Mouse (Mus musculus): Measurements from ENCODE around the gene Olfr105-ps. TPM values are rescaled to one million over a fixed set of nuclear protein-coding genes. Genes with fewer than 3 reads are reported as not detected.

Olfr105-ps gene
- total RNA-seq (2021) = not detected

GRCm38 (mm10) chr17:37378733-37379132 lies at the start of gene Olfr105-ps:
Gene Olfr105-ps (plus strand): TSS chr17:37379033.
- no peak for DNase-seq
- intact Hi-C loops (cut with DNase I) = no loop called here

GRCm38 (mm10) chr17:37339598-37339997 lies 39.2 kb upstream of the Olfr105-ps start, which contains the start of gene Olfr103:
Gene Olfr103 (minus strand): TSS chr17:37339698.
- no peak for DNase-seq
- intact Hi-C loops (cut with DNase I) = no loop called here

DNA sequence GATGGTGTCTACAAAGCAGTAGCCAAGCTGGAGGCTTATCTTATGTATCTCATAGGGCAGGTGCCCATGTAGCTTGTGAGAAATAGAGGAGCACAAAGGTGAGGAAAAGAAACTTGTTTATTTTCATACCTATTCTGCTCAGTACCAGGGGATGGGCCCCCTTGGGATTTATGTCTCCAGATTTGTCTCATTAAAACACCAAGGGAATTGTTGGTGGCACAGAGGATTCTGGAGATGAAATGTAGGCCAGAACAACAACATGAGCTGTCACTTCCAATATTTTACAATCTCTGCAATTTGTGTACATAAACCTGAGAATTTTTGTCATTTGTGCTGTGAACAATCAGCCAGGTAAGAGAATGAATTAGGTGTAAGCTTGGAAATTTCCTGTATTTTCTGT lies 19.6 kb upstream of the Olfr105-ps start, which contains the start of gene Olfr104-ps:
Olfr104-ps (plus strand) TSS at position 301 of the 400 bp plus-strand sequence.
- intact Hi-C loops (cut with DNase I) = no loop called here
- no peak for DNase-seq

GRCm38 (mm10) chr17:37390093-37390492 lies 11.3 kb downstream of the Olfr105-ps start, which contains the start of gene Olfr106-ps:
Gene Olfr106-ps (plus strand): TSS chr17:37390393.
- DNase-seq = no peak
- intact Hi-C loops (cut with DNase I) = no loop called here

DNA sequence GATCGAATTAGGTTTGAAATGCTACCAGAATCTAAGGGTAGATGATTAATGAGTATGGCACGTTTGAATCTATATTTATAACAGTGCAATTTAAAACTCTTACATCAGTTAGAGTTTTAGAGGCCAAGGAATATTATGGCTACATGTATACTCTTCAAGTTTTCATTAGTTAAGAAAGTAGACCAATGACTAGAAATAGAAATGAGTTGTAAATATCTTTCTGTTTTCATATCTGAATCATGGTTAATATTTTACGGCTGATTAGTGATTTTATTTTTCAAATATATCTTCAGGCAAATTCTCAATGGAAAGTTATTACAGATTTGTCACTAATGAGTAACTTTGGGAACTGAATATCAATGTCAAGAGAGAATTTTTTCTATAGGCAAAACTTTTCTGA lies 20.1 kb downstream of the Olfr105-ps start, which contains the start of gene Olfr107:
Olfr107 (plus strand) TSS at position 301 of the 400 bp plus-strand sequence.
- no peak for DNase-seq
- intact Hi-C loops (cut with DNase I) = no loop called here

DNA sequence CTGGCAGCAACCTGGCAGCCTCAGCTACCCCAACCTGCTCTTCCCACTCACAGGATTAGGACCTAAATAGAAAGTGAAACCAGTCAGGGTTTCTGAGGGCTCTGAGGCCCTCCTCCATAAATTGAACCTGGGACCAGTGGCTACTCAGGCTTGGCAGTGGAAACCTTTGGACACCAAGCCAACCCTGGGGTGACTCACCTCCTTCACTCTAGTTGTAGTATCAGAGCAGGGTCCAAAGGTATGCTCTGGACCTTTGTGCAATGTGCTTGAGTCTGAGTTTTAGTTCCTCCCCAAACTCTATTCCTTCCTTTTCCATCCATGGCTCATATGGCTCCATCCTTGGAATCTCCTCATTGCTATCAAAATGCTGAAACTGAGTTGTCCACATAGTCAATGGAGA lies 34.5 kb downstream of the Olfr105-ps start:
- no peak for DNase-seq
- intact Hi-C loops (cut with DNase I) = no loop called here

Other genes with a start within 250 kb of the Olfr105-ps start
- gene Olfr93, start 217.5 kb upstream of the Olfr105-ps start, total RNA-seq (2021) = not detected
- gene Ubd, start 185.1 kb upstream of the Olfr105-ps start, total RNA-seq (2021) = not detected
- gene Olfr94, start 178.0 kb upstream of the Olfr105-ps start, total RNA-seq (2021) = not detected
- not detected for gene Olfr95, start 165.9 kb upstream of the Olfr105-ps start, total RNA-seq (2021)
- gene Olfr96, start 158.9 kb upstream of the Olfr105-ps start, total RNA-seq (2021) = not detected
- not detected for gene Olfr97, start 141.7 kb upstream of the Olfr105-ps start, total RNA-seq (2021)
- gene Olfr98, start 115.3 kb upstream of the Olfr105-ps start, total RNA-seq (2021) = not detected
- 1 to 10 TPM; 1.6 to 1.7 TPM for gene H2-M3, start 108.8 kb upstream of the Olfr105-ps start, total RNA-seq (2021)
- not detected for gene Olfr99, start 95.6 kb upstream of the Olfr105-ps start, total RNA-seq (2021)
- not detected for gene Olfr101, start 74.7 kb upstream of the Olfr105-ps start, total RNA-seq (2021)
- gene Olfr102, start 62.0 kb upstream of the Olfr105-ps start, total RNA-seq (2021) = not detected
- gene Olfr103, start 39.3 kb upstream of the Olfr105-ps start, total RNA-seq (2021) = not detected
- not detected for gene Olfr104-ps, start 19.5 kb upstream of the Olfr105-ps start, total RNA-seq (2021)
- gene Olfr106-ps, start 11.4 kb downstream of the Olfr105-ps start, total RNA-seq (2021) = not detected
- gene Olfr107, start 20.2 kb downstream of the Olfr105-ps start, total RNA-seq (2021) = not detected
- not detected for gene Olfr108, start 66.4 kb downstream of the Olfr105-ps start, total RNA-seq (2021)
- gene Olfr109, start 79.9 kb downstream of the Olfr105-ps start, total RNA-seq (2021) = not detected
- gene H2-M2, start 104.5 kb downstream of the Olfr105-ps start, total RNA-seq (2021) = not detected
- gene Olfr110, start 113.4 kb downstream of the Olfr105-ps start, total RNA-seq (2021) = not detected
- gene Olfr111, start 129.0 kb downstream of the Olfr105-ps start, total RNA-seq (2021) = under 1 TPM in 1 of 2 experiments, not detected in 1; 0.18 TPM
- gene Olfr112, start 190.4 kb downstream of the Olfr105-ps start, total RNA-seq (2021) = not detected
- not detected for gene Olfr113, start 198.6 kb downstream of the Olfr105-ps start, total RNA-seq (2021)
- gene Olfr114, start 213.7 kb downstream of the Olfr105-ps start, total RNA-seq (2021) = not detected
- gene Olfr115, start 248.1 kb downstream of the Olfr105-ps start, total RNA-seq (2021) = not detected
- gene Olfr116, start 248.2 kb downstream of the Olfr105-ps start, total RNA-seq (2021) = not detected